In the genomic region with DNA sequence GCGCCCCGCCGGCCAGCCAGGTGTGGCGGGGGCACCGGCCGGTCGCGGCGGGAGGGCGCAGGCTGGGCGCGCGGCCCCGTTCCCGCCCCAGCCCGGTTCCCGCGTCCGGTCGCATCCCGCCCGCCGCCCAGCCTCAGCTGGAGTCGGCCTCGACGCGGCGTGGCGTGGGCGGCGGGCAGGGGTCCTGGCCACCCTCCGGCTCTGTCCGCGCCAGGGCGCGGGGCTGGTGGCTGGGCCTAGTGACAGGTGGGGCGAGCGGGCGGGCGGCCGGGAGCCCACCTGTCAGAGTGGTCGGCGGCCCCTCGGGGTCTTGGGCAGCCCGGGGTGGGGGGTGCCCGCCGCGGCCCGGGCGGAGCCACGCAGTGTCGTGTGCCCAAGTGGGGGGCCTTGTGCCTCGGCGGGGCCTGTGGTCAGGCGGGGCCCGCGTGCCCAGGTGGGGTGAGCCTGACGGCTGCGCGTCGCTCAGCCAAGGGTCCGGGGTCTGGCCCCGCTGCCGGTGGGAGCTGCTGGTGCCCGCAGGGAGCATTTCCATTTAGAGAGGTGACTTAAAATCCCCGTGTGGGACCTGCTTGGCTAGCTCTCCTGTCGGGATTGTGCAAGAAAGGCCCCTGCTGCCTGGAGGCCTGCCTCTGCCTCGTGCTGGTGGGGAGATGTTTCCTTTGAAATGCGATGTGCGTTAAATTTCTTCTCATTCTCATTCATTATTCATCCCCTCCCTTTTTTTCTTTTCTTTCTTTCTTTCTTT, we compare ENCODE assay signal across 8 mouse cellular contexts. TPM values are rescaled to one million over a fixed set of nuclear protein-coding genes. Genes with fewer than 3 reads are reported as not detected.
DNase-seq lines count a peak whose midpoint lies in the region; ATAC-seq and TF ChIP-seq lines count a peak whose summit lies in the region.

No protein-coding gene starts in this region.

- no peak for TF ChIP-seq POLR2A in cortical plate, adult 2 months (IDR thresholded peaks at IDR 0.05; ENCODE audit: extremely low read depth, insufficient read depth, low read length)
- no peak for TF ChIP-seq POLR2A in spleen, adult 2 months (IDR thresholded peaks at IDR 0.05; ENCODE audit: low read depth, low read length)

- no peaks in the 10 kb centered on the region; the same call in 1 of the 2 replicates for H3K4me1 ChIP-seq in cortical plate, adult 2 months (ENCODE audit: control insufficient read depth, insufficient read depth, low read length)
- peaks cover 4 to 14% of the 10 kb centered on the region in 2 experiments for H3K4me1 ChIP-seq in heart, embryonic 14.5 days (ENCODE audit: control insufficient read depth in 2 of 2, insufficient read depth in 2 of 2, low read length in 2 of 2)
- peaks cover 19% of the 10 kb centered on the region for H3K4me1 ChIP-seq in kidney, embryonic 16.5 days (ENCODE audit: insufficient read depth, low read length)
- H3K4me1 ChIP-seq in spleen, adult 2 months (ENCODE audit: control insufficient read depth, insufficient read depth, insufficient read length), result no peaks in the 10 kb centered on the region; the same call in 1 of the 2 replicates

- no peak for TF ChIP-seq CTCF in cortical plate, adult 2 months (IDR thresholded peaks at IDR 0.05; ENCODE audit: extremely low read depth, insufficient read depth, low read length)
- no peak for TF ChIP-seq CTCF in spleen, adult 2 months (IDR thresholded peaks at IDR 0.05; ENCODE audit: extremely low read depth, insufficient read depth, insufficient read length, insufficient replicate concordance)

- peaks cover 41% of the 10 kb centered on the region for H3K36me3 ChIP-seq in heart, embryonic 14.5 days (ENCODE audit: control insufficient read depth, insufficient read depth, low read length)
- H3K36me3 ChIP-seq in kidney, embryonic 16.5 days (ENCODE audit: insufficient read depth, low read length), result peaks cover 28% of the 10 kb centered on the region
- peaks cover 4% of the 10 kb centered on the region for H3K36me3 ChIP-seq in spleen, adult 2 months (ENCODE audit: control insufficient read depth, insufficient read depth, low read length)

- DNase-seq in CD4-positive, CD25-positive, alpha-beta regulatory T cell, adult 2 months (ENCODE audit: low read depth, low spot score), result peak; percentile 42
- peak; percentile 64 for DNase-seq in NIH3T3 (ENCODE audit: low read depth)
- peak; percentile 28 for DNase-seq in lung, postnatal 36 days
- DNase-seq in spleen, adult 2 months (ENCODE audit: low read depth in 1 of 2, low spot score in 2 of 2), result no peak
- no peak for DNase-seq in natural killer cell, adult 2 months (ENCODE audit: low spot score in 2 of 2)

- peak overlapping the region; percentile 68 for H3K4me3 ChIP-seq in cortical plate, adult 2 months (ENCODE audit: insufficient read depth, low read length)
- peak overlapping the region; percentile 81 to 86 for H3K4me3 ChIP-seq in heart, embryonic 14.5 days (ENCODE audit: control insufficient read depth in 1 of 2, insufficient read depth in 1 of 2, low read depth in 1 of 2, low read length in 2 of 2)
- H3K4me3 ChIP-seq in kidney, embryonic 16.5 days (ENCODE audit: low read length), result peak overlapping the region; percentile 81
- H3K4me3 ChIP-seq in spleen, adult 2 months (ENCODE audit: extremely low read depth, insufficient read depth, insufficient read length), result peak overlapping the region; percentile 64

- peak overlapping the region; percentile 93 for H3K4me2 ChIP-seq in heart, embryonic 14.5 days (ENCODE audit: low read length)
- peak overlapping the region; percentile 81 for H3K4me2 ChIP-seq in kidney, embryonic 16.5 days (replicated peaks; ENCODE audit: low read depth, low read length)

- WGBS in heart, embryonic 14.5 days, result 0% methylated on average over 49 of the region's 70 CpGs
- WGBS in kidney, embryonic 16.5 days, result 0% methylated on average over 46 of the region's 70 CpGs
- under 1% methylated on average over 68 of the region's 70 CpGs for WGBS in spleen, adult 2 months

- peak overlapping the region; percentile 97 for H3K9ac ChIP-seq in heart, embryonic 14.5 days (ENCODE audit: low read length)
- peak overlapping the region; percentile 98 for H3K9ac ChIP-seq in kidney, embryonic 16.5 days (replicated peaks; ENCODE audit: low read length)

- no peaks in the 10 kb centered on the region for H3K9me3 ChIP-seq in heart, embryonic 14.5 days (ENCODE audit: control insufficient read depth, low read length)
- no peaks in the 10 kb centered on the region for H3K9me3 ChIP-seq in kidney, embryonic 16.5 days (ENCODE audit: low read length)

- no peak overlapping the region for H3K27ac ChIP-seq in cortical plate, adult 2 months (ENCODE audit: insufficient read depth, low read length)
- H3K27ac ChIP-seq in heart, embryonic 14.5 days (replicated peaks in 1 of 2; ENCODE audit: control insufficient read depth in 1 of 2, insufficient read depth in 1 of 2, low read depth in 2 of 2, low read length in 2 of 2), result peak overlapping the region in 1 of 2 experiments; percentile 75; a peak in 2 of 4 replicates
- H3K27ac ChIP-seq in kidney, embryonic 16.5 days (ENCODE audit: low read length), result peak overlapping the region; percentile 76
- H3K27ac ChIP-seq in spleen, adult 2 months (ENCODE audit: insufficient read depth, low read length), result no peak overlapping the region

- no peaks in the 10 kb centered on the region for H3K27me3 ChIP-seq in heart, embryonic 14.5 days (ENCODE audit: control insufficient read depth, insufficient read depth, low read length)
- H3K27me3 ChIP-seq in kidney, embryonic 16.5 days (ENCODE audit: insufficient read depth, low read length), result no peaks in the 10 kb centered on the region
- no peaks in the 10 kb centered on the region for H3K27me3 ChIP-seq in spleen, adult 2 months (ENCODE audit: control insufficient read depth, insufficient read depth, low read length)

- ATAC-seq in heart, embryonic 14.5 days (ENCODE audit: insufficient number of reproducible peaks, insufficient read depth, low FRiP score, low read depth), result peak; percentile 45
- peak; percentile 76 for ATAC-seq in kidney, embryonic 16.5 days (ENCODE audit: low FRiP score, low TSS enrichment)

RNA-seq across cellular contexts. Expression of a gene that starts 0.5 kb away (rescaled TPM):
- 76.6 and 77.6 TPM in 2 replicates for polyA plus RNA-seq in cortical plate, adult 2 months (2012; rRNA removed)
- polyA plus RNA-seq in heart, embryonic 14.5 days (2014; fragmentation: Nextera tagmentation; extraction: Ambion mirVana), result 79.0 and 82.2 TPM in 2 replicates
- polyA plus RNA-seq in kidney, embryonic 16.5 days (2015; fragmentation: Nextera tagmentation; extraction: Ambion mirVana), result 159 TPM in 2 replicates
- 22.8 and 24.1 TPM in 2 replicates for polyA plus RNA-seq in spleen, adult 2 months (2012; rRNA removed)

RNA-seq across cellular contexts. Expression of a gene that starts 51.1 kb away (rescaled TPM):
- 43.1 and 43.3 TPM in 2 replicates for polyA plus RNA-seq in cortical plate, adult 2 months (2012; rRNA removed)
- polyA plus RNA-seq in heart, embryonic 14.5 days (2014; fragmentation: Nextera tagmentation; extraction: Ambion mirVana), result 37.2 and 39.6 TPM in 2 replicates
- polyA plus RNA-seq in kidney, embryonic 16.5 days (2015; fragmentation: Nextera tagmentation; extraction: Ambion mirVana), result 55.8 and 56.2 TPM in 2 replicates
- 10.5 and 12.0 TPM in 2 replicates for polyA plus RNA-seq in spleen, adult 2 months (2012; rRNA removed)

RNA-seq across cellular contexts. Expression of a gene that starts 51.1 kb away (rescaled TPM):
- polyA plus RNA-seq in cortical plate, adult 2 months (2012; rRNA removed), result 56.4 TPM in 2 replicates
- 30.4 and 30.9 TPM in 2 replicates for polyA plus RNA-seq in heart, embryonic 14.5 days (2014; fragmentation: Nextera tagmentation; extraction: Ambion mirVana)
- polyA plus RNA-seq in kidney, embryonic 16.5 days (2015; fragmentation: Nextera tagmentation; extraction: Ambion mirVana), result 29.2 and 29.4 TPM in 2 replicates
- polyA plus RNA-seq in spleen, adult 2 months (2012; rRNA removed), result 13.2 and 13.3 TPM in 2 replicates

RNA-seq across cellular contexts. Expression of a gene that starts 57.6 kb away (rescaled TPM):
- polyA plus RNA-seq in cortical plate, adult 2 months (2012; rRNA removed), result not detected in 2 replicates
- polyA plus RNA-seq in heart, embryonic 14.5 days (2014; fragmentation: Nextera tagmentation; extraction: Ambion mirVana), result not detected in 2 replicates
- polyA plus RNA-seq in kidney, embryonic 16.5 days (2015; fragmentation: Nextera tagmentation; extraction: Ambion mirVana), result not detected in 2 replicates
- polyA plus RNA-seq in spleen, adult 2 months (2012; rRNA removed), result 0.06 and 0.08 TPM in 2 replicates

Comparison
In these comparisons a context has a peak if more than half of its experiments do, and no peak if none do; other contexts are left out.
1. DNase-seq: peak in CD4-positive, CD25-positive, alpha-beta regulatory T cell, adult 2 months (single experiment), NIH3T3 (single experiment) and lung, postnatal 36 days (single experiment); none in spleen, adult 2 months (0 of 2) and natural killer cell, adult 2 months (0 of 2).
2. Peak in every context shown above with its lines, with median percentiles within 50 percentile points of each other: H3K4me3 ChIP-seq.